Mouse (Mus musculus) kidney, adult 2 months (tissue): ENCODE data around the gene Apold1.

ENCODE experiments used
- CTCF ChIP-seq: fragments of 200-500 bp; conservative IDR thresholded peaks from 2 replicates; pipeline ENCODE4 v1.5.1; 2011; ENCODE audit warnings: low read depth, mild to moderate bottlenecking, control low read depth, low read length, moderate library complexity, mixed read lengths; ENCODE audit not compliant: insufficient read depth, insufficient read length
- POLR2A ChIP-seq: fragments of 200-500 bp; IDR thresholded peaks from one replicate; pipeline ENCODE4 v1.6.1; 2011; ENCODE audit warnings: low read depth, low read length, control low read depth

- TF ChIP-seq CTCF (no peak), POLR2A (no peak)
These were observed 30.2 kb downstream of the Apold1 start for GRCm38 (mm10) chr6:135011734-135012116.
